Mouse (Mus musculus) embryonic fibroblast, embryonic 13.5 days (primary cell): Measurements from ENCODE around the gene Lrp8. TPM values are rescaled to one million over a fixed set of nuclear protein-coding genes. Genes with fewer than 3 reads are reported as not detected.

Experiments used
- H3K27ac ChIP-seq: 2 replicates; pipeline ENCODE4 v1.5.1; 2012; ENCODE audit warnings: low read length, control low read depth, inconsistent platforms; ENCODE audit not compliant: insufficient read depth
- H3K4me1 ChIP-seq: 2 replicates; pipeline ENCODE4 v1.6.1; 2011; ENCODE audit warnings: low read length; ENCODE audit not compliant: control insufficient read depth, insufficient read depth
- H3K4me3 ChIP-seq: 2 replicates; pipeline ENCODE4 v1.5.1; 2011; ENCODE audit warnings: mild to moderate bottlenecking, control low read depth, low read length; ENCODE audit not compliant: insufficient read depth
- CTCF ChIP-seq: IDR thresholded peaks from 2 replicates; pipeline ENCODE4 v1.5.1; 2011; ENCODE audit warnings: mild to moderate bottlenecking, control low read depth, low read length, moderate library complexity, borderline replicate concordance; ENCODE audit not compliant: insufficient read depth
- POLR2A ChIP-seq: IDR thresholded peaks from 2 replicates; pipeline ENCODE4 v1.6.1; 2011; ENCODE audit warnings: low read depth, mild to moderate bottlenecking, control low read depth, low read length, moderate library complexity
- polyA plus RNA-seq: library from polyadenylated mRNA; stranded (reverse); fragments of >200 nt; gene quantifications from 2 replicates; pipeline ENCODE4 v1.2.4, GENCODE M21; 2011; ENCODE audit warnings: low read depth; ENCODE audit not compliant: missing spikeins, insufficient read length

Gene Lrp8
- polyA plus RNA-seq, 1 experiment: 8.5 TPM

- Histone ChIP-seq H3K27ac (no peak overlapping the region), H3K4me1 (no peaks in the 10 kb centered on the region), H3K4me3 (no peak overlapping the region)
- TF ChIP-seq CTCF (no peak), POLR2A (no peak)
Observed at GRCm38 (mm10) chr4:107774868-107775267, 27.2 kb upstream of the Lrp8 start.

GRCm38 (mm10) chr4:107775672-107776071, 26.4 kb upstream of the Lrp8 start:
- no peaks in the 10 kb centered on the region for H3K4me1 ChIP-seq
- H3K27ac ChIP-seq: no peak overlapping the region
- TF ChIP-seq CTCF (no peak), POLR2A (no peak)
- H3K4me3 ChIP-seq: no peak overlapping the region

GRCm38 (mm10) chr4:107776990-107777673, 24.9 kb upstream of the Lrp8 start:
- H3K4me1 ChIP-seq: no peaks in the 10 kb centered on the region
- no peak overlapping the region for H3K4me3 ChIP-seq
- TF ChIP-seq CTCF: no peak
- TF ChIP-seq POLR2A: no peak
- H3K27ac ChIP-seq: no peak overlapping the region

GRCm38 (mm10) chr4:107783541-107783940, 18.5 kb upstream of the Lrp8 start:
- Histone ChIP-seq H3K27ac (no peak overlapping the region), H3K4me1 (no peaks in the 10 kb centered on the region), H3K4me3 (no peak overlapping the region)
- TF ChIP-seq CTCF (no peak), POLR2A (no peak)

- Histone ChIP-seq H3K27ac (no peak overlapping the region), H3K4me1 (no peaks in the 10 kb centered on the region), H3K4me3 (no peak overlapping the region)
- TF ChIP-seq CTCF (no peak), POLR2A (no peak)
Observed at GRCm38 (mm10) chr4:107788841-107789240, 13.2 kb upstream of the Lrp8 start.

DNA sequence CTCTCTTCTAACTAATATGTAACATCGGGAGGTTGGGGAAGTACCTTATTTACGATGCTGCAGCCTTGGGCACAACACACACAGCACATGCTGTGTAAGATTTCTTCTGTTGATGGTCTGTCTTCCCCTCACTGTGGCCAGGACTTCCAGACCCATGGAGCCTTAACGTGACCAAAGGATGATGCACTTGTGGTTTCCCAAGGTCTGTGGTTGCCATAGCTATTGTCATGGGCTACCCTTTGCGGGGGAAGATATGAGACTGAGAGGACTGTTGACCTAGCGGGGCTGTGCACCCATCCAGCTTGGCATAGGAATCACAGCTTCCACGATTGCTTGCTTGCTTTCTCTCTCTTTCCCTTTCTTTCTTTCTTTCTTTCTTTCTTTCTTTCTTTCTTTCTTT, 1.3 kb upstream of the Lrp8 start:
- Histone ChIP-seq H3K4me3 (no peak overlapping the region), H3K4me1 (peaks cover 6% of the 10 kb centered on the region; the same call in 1 of the 2 replicates), H3K27ac (no peak overlapping the region)
- TF ChIP-seq POLR2A (no peak), CTCF (no peak)

DNA sequence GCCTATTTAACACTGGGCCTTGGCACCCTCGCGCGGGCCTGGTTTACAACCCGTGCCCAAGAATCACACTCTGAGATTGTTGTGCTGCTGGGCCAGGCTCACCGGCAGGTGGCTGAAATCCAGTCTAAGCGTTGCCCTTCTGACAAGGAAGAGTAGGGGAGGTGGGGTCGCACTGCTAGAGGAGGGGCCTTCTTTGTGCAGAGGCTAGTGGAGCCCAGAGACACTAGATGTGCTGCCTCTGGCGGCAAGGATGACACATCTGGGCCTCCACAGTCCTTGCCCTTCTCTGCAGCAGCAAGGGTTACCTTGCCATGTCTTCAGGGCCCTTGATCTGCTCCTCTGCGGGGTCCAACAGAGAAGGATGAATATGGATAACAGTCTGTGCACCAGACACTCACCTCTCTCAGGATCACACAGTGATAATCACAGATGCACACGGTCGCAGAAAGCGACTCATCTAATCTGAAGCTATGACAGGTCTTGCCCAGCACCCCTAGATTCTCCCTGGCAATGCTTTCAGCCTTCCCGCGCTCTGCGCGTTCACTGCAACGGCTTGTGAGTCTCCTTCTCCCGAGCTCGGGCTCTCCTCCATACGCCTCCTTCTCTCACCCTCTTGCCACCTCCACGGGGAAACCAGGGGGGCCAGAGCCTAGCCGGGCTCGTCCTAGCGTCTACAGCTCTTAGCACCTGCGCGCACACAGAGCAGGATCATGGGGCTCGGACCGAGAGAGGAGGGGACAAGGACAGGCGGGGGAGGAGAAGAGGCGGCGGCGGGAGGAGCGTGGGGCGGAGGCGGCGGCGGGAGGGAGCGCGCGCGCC, 486 bp upstream of the Lrp8 start:
- Histone ChIP-seq H3K4me1 (peaks cover 6% of the 10 kb centered on the region; the same call in 1 of the 2 replicates), H3K4me3 (peak overlapping the region; percentile 44), H3K27ac (no peak overlapping the region)
- TF ChIP-seq POLR2A (no peak), CTCF (no peak)

DNA sequence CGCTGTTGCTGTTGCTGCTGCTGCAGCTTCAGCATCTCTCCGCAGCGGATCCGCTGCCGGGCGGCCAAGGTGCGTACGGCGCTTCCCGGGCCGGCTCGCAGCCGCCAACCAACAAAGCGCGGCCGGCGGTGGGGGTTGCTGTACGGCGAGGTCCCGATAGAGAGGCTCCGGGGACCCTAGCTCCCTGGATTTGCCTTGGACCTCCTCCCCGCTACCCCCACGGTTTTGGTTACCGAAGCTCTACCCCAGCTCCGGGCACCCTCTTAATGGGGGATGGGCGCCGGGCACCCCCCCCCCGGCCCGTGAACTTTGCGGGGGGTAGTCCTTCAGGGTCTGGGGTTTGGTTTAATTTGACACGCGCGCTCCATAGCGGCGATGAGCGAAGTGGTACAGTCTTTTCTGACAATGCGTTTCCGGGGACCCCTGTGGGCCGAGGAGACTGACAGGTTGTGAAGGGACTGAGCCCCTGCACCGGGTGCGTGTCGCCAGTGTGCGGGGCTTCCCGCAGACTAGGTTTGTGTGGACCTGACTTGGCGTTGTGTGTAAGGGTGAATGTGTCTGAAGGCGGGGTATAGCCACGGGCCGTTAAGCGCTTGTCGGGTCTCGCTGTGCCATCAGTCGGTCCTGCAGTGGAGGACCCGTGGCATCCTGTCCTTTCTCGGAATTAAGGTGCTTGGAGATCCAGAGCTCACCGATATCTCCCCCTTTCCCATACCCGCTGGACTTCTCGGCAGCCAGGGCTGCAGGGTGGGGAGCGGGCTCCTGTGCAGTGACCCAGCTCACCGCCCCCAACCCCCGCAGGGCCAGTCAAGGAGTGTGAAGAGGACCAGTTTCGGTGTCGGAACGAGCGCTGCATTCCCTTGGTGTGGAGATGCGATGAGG, 630 bp downstream of the Lrp8 start:
- H3K4me1 ChIP-seq: peaks cover 6% of the 10 kb centered on the region; the same call in 1 of the 2 replicates
- peak overlapping the region; percentile 67 for H3K4me3 ChIP-seq
- H3K27ac ChIP-seq: no peak overlapping the region
- TF ChIP-seq POLR2A: no peak; the same call in 1 of the 2 replicates
- no peak for TF ChIP-seq CTCF

- H3K4me1 ChIP-seq: peaks cover 6% of the 10 kb centered on the region; the same call in 1 of the 2 replicates
- H3K4me3 ChIP-seq: peak overlapping the region; percentile 67
- peak overlapping the region; percentile 68 for H3K27ac ChIP-seq
- peak; percentile 69 for TF ChIP-seq POLR2A
- TF ChIP-seq CTCF: no peak
Observed at GRCm38 (mm10) chr4:107803351-107804106, 1.5 kb downstream of the Lrp8 start.
